Mouse (Mus musculus) heart, postnatal 0 days (tissue): ENCODE results near the gene Atp13a4. TPM values are rescaled to one million over a fixed set of nuclear protein-coding genes. Genes with fewer than 3 reads are reported as not detected.

ENCODE experiments used
- ATAC-seq: fragments of 200-750 bp; cut with Nextera tagmentation; 2 replicates; pipeline ENCODE4 v1.8.0; 2017; ENCODE audit warnings: low read depth, moderate number of reproducible peaks, moderate library complexity; ENCODE audit not compliant: insufficient read depth
- DNase-seq: peaks from one replicate; pipeline ENCODE4 v3.0.0-alpha.2; 2016; ENCODE audit warnings: low spot score
- H3K27ac ChIP-seq: fragments of 300-500 bp; sonication (generic); 2 replicates; pipeline ENCODE4 v1.5.1; 2014; ENCODE audit warnings: low read depth, mild to moderate bottlenecking
- H3K27me3 ChIP-seq: fragments of 300-500 bp; sonication (generic); 2 replicates; pipeline ENCODE4 v1.6.1; 2014; ENCODE audit warnings: low read length, mixed read lengths; ENCODE audit not compliant: control insufficient read depth, insufficient read depth
- H3K36me3 ChIP-seq: fragments of 300-500 bp; sonication (generic); replicated peaks from 2 replicates; pipeline ENCODE4 v1.6.1; 2014; ENCODE audit warnings: low read length, mixed read lengths; ENCODE audit not compliant: control insufficient read depth, insufficient read depth
- H3K4me1 ChIP-seq: fragments of 300-500 bp; sonication (generic); 2 replicates; pipeline ENCODE4 v1.6.1; 2014; ENCODE audit warnings: antibody characterized with exemption; ENCODE audit not compliant: control insufficient read depth, insufficient read depth
- H3K4me2 ChIP-seq: fragments of 300-500 bp; sonication (generic); 2 replicates; pipeline ENCODE4 v1.6.1; 2014; ENCODE audit warnings: low read depth, mild to moderate bottlenecking, low read length, moderate library complexity
- H3K4me3 ChIP-seq: fragments of 300-500 bp; sonication (generic); 2 replicates; pipeline ENCODE4 v1.5.1; 2014; ENCODE audit warnings: low read depth, low read length
- H3K9ac ChIP-seq: fragments of 300-500 bp; sonication (generic); replicated peaks from 2 replicates; pipeline ENCODE4 v1.6.1; 2014; ENCODE audit warnings: low read depth, low read length, mixed read lengths
- H3K9me3 ChIP-seq: fragments of 300-500 bp; sonication (generic); replicated peaks from 2 replicates; pipeline ENCODE4 v1.6.1; 2016; ENCODE audit warnings: low read length; ENCODE audit not compliant: control insufficient read depth
- CTCF ChIP-seq: IDR thresholded peaks from 2 replicates; pipeline ENCODE4 v1.5.1; 2016; ENCODE audit warnings: antibody characterized with exemption, control low read depth, low read depth
- EP300 ChIP-seq: IDR thresholded peaks from 2 replicates; pipeline ENCODE4 v1.6.1; 2016; ENCODE audit warnings: antibody characterized with exemption, low read depth
- WGBS: fragments of 180-500 bp; shearing (Covaris S2); extraction: QIAGEN DNeasy Blood & Tissue Kit; methylation state at CpG from one replicate; pipeline ENCODE4 v1.1.7; 2014; 5-methylcytosine and 5-hydroxymethylcytosine counted together
- polyA plus RNA-seq: library from polyadenylated mRNA; unstranded; fragments of >200 nt; fragmentation: Nextera tagmentation; extraction: Ambion mirVana; gene quantifications from 2 replicates; pipeline ENCODE4 v1.2.1, GENCODE M21; 2015
- total RNA-seq: library from RNA; depleted of rRNA; stranded (reverse); fragments of >200 nt; gene quantifications from 2 replicates; pipeline ENCODE4 v1.2.3, GENCODE M21; 2014; ENCODE audit warnings: low replicate concordance; rRNA removed

Gene Atp13a4
- total RNA-seq (not detected in 2 replicates), polyA plus RNA-seq (not detected in 2 replicates)

- WGBS, result 72% methylated on average over 11 of the region's 11 CpGs
- H3K4me1 ChIP-seq, result no peaks in the 10 kb centered on the region
- no peaks in the 10 kb centered on the region for H3K36me3 ChIP-seq
- ATAC-seq, result no peak
- H3K9ac ChIP-seq, result no peak within 1 kb of the TSS
- TF ChIP-seq EP300 (no peak), CTCF (no peak)
- H3K27ac ChIP-seq, result no peak within 1 kb of the TSS
- no peaks in the 10 kb centered on the region for H3K9me3 ChIP-seq
- DNase-seq, result no peak
- no peaks in the 10 kb centered on the region for H3K27me3 ChIP-seq
- H3K4me2 ChIP-seq, result no peak within 1 kb of the TSS
- H3K4me3 ChIP-seq, result no peak within 1 kb of the TSS
Observed at GRCm38 (mm10) chr16:29544829-29545228, at the start of gene Atp13a4. Gene Atp13a4, minus strand, starts transcription at chr16:29544864.

- no peak for DNase-seq
- H3K27ac ChIP-seq, result no peak overlapping the region
- no peak overlapping the region for H3K4me3 ChIP-seq
- no peak overlapping the region for H3K9ac ChIP-seq
- 75% methylated on average over 7 of the region's 7 CpGs for WGBS
- H3K36me3 ChIP-seq, result peaks cover 75% of the 10 kb centered on the region
- no peaks in the 10 kb centered on the region for H3K4me1 ChIP-seq
- ATAC-seq, result no peak
- no peak overlapping the region for H3K4me2 ChIP-seq
- no peaks in the 10 kb centered on the region for H3K9me3 ChIP-seq
- TF ChIP-seq EP300, result no peak
- no peak for TF ChIP-seq CTCF
- H3K27me3 ChIP-seq, result no peaks in the 10 kb centered on the region
Observed at GRCm38 (mm10) chr16:29592171-29592570, 47.5 kb upstream of the Atp13a4 start.

GRCm38 (mm10) chr16:29579787-29580176 lies 35.1 kb upstream of the Atp13a4 start:
- peak; percentile 19 for ATAC-seq
- Histone ChIP-seq H3K4me3 (peak overlapping the region; percentile 96), H3K27me3 (no peaks in the 10 kb centered on the region), H3K4me1 (peaks cover 9% of the 10 kb centered on the region), H3K9ac (peak overlapping the region; percentile 90), H3K9me3 (no peaks in the 10 kb centered on the region), H3K36me3 (no peaks in the 10 kb centered on the region), H3K4me2 (peak overlapping the region; percentile 90), H3K27ac (peak overlapping the region; percentile 80)
- 5% methylated on average over 12 of the region's 12 CpGs for WGBS
- DNase-seq, result no peak
- TF ChIP-seq EP300 (no peak), CTCF (no peak)

- H3K4me1 ChIP-seq, result peaks cover 9% of the 10 kb centered on the region
- under 1% methylated on average over 39 of the region's 39 CpGs for WGBS
- TF ChIP-seq EP300 (peak; percentile 44; the same call in 1 of the 2 replicates), CTCF (no peak)
Observed at GRCm38 (mm10) chr16:29579167-29579786, 34.6 kb upstream of the Atp13a4 start, which contains the start of gene Opa1. Gene Opa1, plus strand, starts transcription at chr16:29579334.

GRCm38 (mm10) chr16:29575620-29576019 lies 31.0 kb upstream of the Atp13a4 start:
- peak; percentile 58 for TF ChIP-seq CTCF
- no peak for TF ChIP-seq EP300
- Histone ChIP-seq H3K27me3 (no peaks in the 10 kb centered on the region), H3K4me2 (no peak overlapping the region), H3K9me3 (no peaks in the 10 kb centered on the region), H3K36me3 (no peaks in the 10 kb centered on the region), H3K4me1 (peaks cover 8% of the 10 kb centered on the region), H3K27ac (no peak overlapping the region), H3K4me3 (no peak overlapping the region), H3K9ac (no peak overlapping the region)
- WGBS, result 8% methylated on average over 5 of the region's 5 CpGs
- no peak for DNase-seq
- no peak for ATAC-seq

More at GRCm38 (mm10) chr16:29579167-29579786, 34.6 kb upstream of the Atp13a4 start, which contains the start of gene Opa1:
- peak; percentile 86 for DNase-seq
- no peaks in the 10 kb centered on the region for H3K27me3 ChIP-seq
- H3K9me3 ChIP-seq, result no peaks in the 10 kb centered on the region
- peak within 1 kb of the TSS; percentile 90 for H3K4me2 ChIP-seq
- H3K27ac ChIP-seq, result peak within 1 kb of the TSS; percentile 80
- ATAC-seq, result peak; percentile 99
- peak within 1 kb of the TSS; percentile 90 for H3K9ac ChIP-seq
- peak within 1 kb of the TSS; percentile 96 for H3K4me3 ChIP-seq
- H3K36me3 ChIP-seq, result no peaks in the 10 kb centered on the region
